Mouse (Mus musculus) neural tube, embryonic 13.5 days (tissue): ENCODE data around the gene Cds2. TPM values are rescaled to one million over a fixed set of nuclear protein-coding genes. Genes with fewer than 3 reads are reported as not detected.
"Not testable (repeated sequence)": the region's sequence is repeated elsewhere in the genome, so short reads cannot be mapped to it uniquely, and the experiment has no call there.

Experiments
- ATAC-seq: fragments of 200-750 bp; cut with Nextera tagmentation; 2 replicates; pipeline ENCODE4 v1.8.0; 2017; ENCODE audit warnings: low read depth, mild to moderate bottlenecking, moderate TSS enrichment, moderate library complexity
- H3K27ac ChIP-seq: fragments of 300-500 bp; sonication (generic); replicated peaks from 2 replicates; pipeline ENCODE4 v1.5.1; 2015; ENCODE audit warnings: moderate library complexity, mild to moderate bottlenecking, inconsistent platforms
- H3K27me3 ChIP-seq: fragments of 300-500 bp; sonication (generic); 2 replicates; pipeline ENCODE4 v1.6.1; 2015; ENCODE audit warnings: mild to moderate bottlenecking, inconsistent platforms
- H3K36me3 ChIP-seq: fragments of 300-500 bp; sonication (generic); 2 replicates; pipeline ENCODE4 v1.6.1; 2015; ENCODE audit warnings: mild to moderate bottlenecking, inconsistent platforms
- H3K4me1 ChIP-seq: fragments of 300-500 bp; sonication (generic); replicated peaks from 2 replicates; pipeline ENCODE4 v1.6.1; 2015; ENCODE audit warnings: inconsistent platforms
- H3K4me2 ChIP-seq: fragments of 300-500 bp; sonication (generic); 2 replicates; pipeline ENCODE4 v1.6.1; 2015; ENCODE audit warnings: inconsistent platforms, mild to moderate bottlenecking, moderate library complexity
- H3K4me3 ChIP-seq: fragments of 300-500 bp; sonication (generic); 2 replicates; pipeline ENCODE4 v1.5.1; 2015; ENCODE audit warnings: mild to moderate bottlenecking, inconsistent platforms
- H3K9ac ChIP-seq: fragments of 300-500 bp; sonication (generic); 2 replicates; pipeline ENCODE4 v1.6.1; 2015; ENCODE audit warnings: moderate library complexity, mild to moderate bottlenecking, inconsistent platforms
- H3K9me3 ChIP-seq: fragments of 300-500 bp; sonication (generic); 2 replicates; pipeline ENCODE4 v1.6.1; 2016; ENCODE audit warnings: inconsistent platforms
- WGBS: fragments of 180-500 bp; shearing (Covaris S2); methylation state at CpG from one replicate; pipeline ENCODE4 v1.1.7; 2015; 5-methylcytosine and 5-hydroxymethylcytosine counted together
- polyA plus RNA-seq: library from polyadenylated mRNA; unstranded; fragments of >200 nt; fragmentation: Nextera tagmentation; extraction: Ambion mirVana; gene quantifications from 2 replicates; pipeline ENCODE4 v1.2.1, GENCODE M21; 2015

Gene Cds2
- polyA plus RNA-seq, 1 experiment from 2014 or later: 49.6 TPM

GRCm38 (mm10) chr2:132284492-132285139, 21.7 kb downstream of the Cds2 start:
- no peak for ATAC-seq
- Histone ChIP-seq H3K4me2 (no peak overlapping the region), H3K27me3 (no peaks in the 10 kb centered on the region), H3K9me3 (0 out of 2 replicates have a peak, but pooled peaks cover 3% of the 10 kb centered on the region), H3K9ac (no peak overlapping the region), H3K36me3 (peaks cover 6% of the 10 kb centered on the region; the same call in 1 of the 2 replicates), H3K4me1 (peaks cover 41% of the 10 kb centered on the region), H3K4me3 (no peak overlapping the region), H3K27ac (peak overlapping the region; percentile 65; the same call in 1 of the 2 replicates)
- WGBS: 89% methylated on average over 12 of the region's 12 CpGs

GRCm38 (mm10) chr2:132285722-132286121, 22.8 kb downstream of the Cds2 start:
- peaks cover 37% of the 10 kb centered on the region for H3K4me1 ChIP-seq
- WGBS: 96% methylated on average over 5 of the region's 5 CpGs
- H3K36me3 ChIP-seq, H3K27ac ChIP-seq, H3K9ac ChIP-seq, H3K4me3 ChIP-seq, H3K27me3 ChIP-seq, ATAC-seq, H3K4me2 ChIP-seq, H3K9me3 ChIP-seq: not testable (repeated sequence)

- Histone ChIP-seq H3K9me3 (0 out of 2 replicates have a peak, but pooled peaks cover 3% of the 10 kb centered on the region), H3K9ac (no peak overlapping the region), H3K4me1 (peaks cover 42% of the 10 kb centered on the region), H3K36me3 (no peaks in the 10 kb centered on the region), H3K27me3 (no peaks in the 10 kb centered on the region), H3K4me2 (no peak overlapping the region), H3K4me3 (no peak overlapping the region), H3K27ac (no peak overlapping the region)
- ATAC-seq: no peak
- 88% methylated on average over 9 of the region's 9 CpGs for WGBS
Observed at GRCm38 (mm10) chr2:132286376-132287076, 23.6 kb downstream of the Cds2 start.

GRCm38 (mm10) chr2:132289213-132289612, 26.3 kb downstream of the Cds2 start:
- not testable (repeated sequence) for H3K27me3 ChIP-seq, H3K27ac ChIP-seq, H3K4me3 ChIP-seq, H3K9me3 ChIP-seq, ATAC-seq, H3K9ac ChIP-seq, H3K4me2 ChIP-seq, H3K36me3 ChIP-seq
- peaks cover 33% of the 10 kb centered on the region for H3K4me1 ChIP-seq
- WGBS: 86% methylated on average over 5 of the region's 7 CpGs

- Histone ChIP-seq H3K4me2 (no peak overlapping the region), H3K9me3 (0 out of 2 replicates have a peak, but pooled peaks cover 3% of the 10 kb centered on the region), H3K27ac (0 out of 2 replicates have a peak overlapping the region, but pooled peaks have one; percentile 18), H3K4me3 (no peak overlapping the region), H3K9ac (no peak overlapping the region), H3K27me3 (no peaks in the 10 kb centered on the region), H3K4me1 (peaks cover 26% of the 10 kb centered on the region), H3K36me3 (peaks cover 26% of the 10 kb centered on the region)
- 81% methylated on average over 6 of the region's 6 CpGs for WGBS
- ATAC-seq: no peak
Observed at GRCm38 (mm10) chr2:132290808-132291207, 27.9 kb downstream of the Cds2 start.

- H3K9me3 ChIP-seq: 0 out of 2 replicates have a peak, but pooled peaks cover 3% of the 10 kb centered on the region
- H3K4me1 ChIP-seq: peaks cover 26% of the 10 kb centered on the region
- no peak overlapping the region for H3K4me3 ChIP-seq
- H3K36me3 ChIP-seq: peaks cover 30% of the 10 kb centered on the region
- no peak overlapping the region for H3K4me2 ChIP-seq
- H3K9ac ChIP-seq: no peak overlapping the region
- 80% methylated on average over 3 of the region's 3 CpGs for WGBS
- no peaks in the 10 kb centered on the region for H3K27me3 ChIP-seq
- 0 out of 2 replicates have a peak overlapping the region, but pooled peaks have one; percentile 18 for H3K27ac ChIP-seq
- no peak for ATAC-seq
Observed at GRCm38 (mm10) chr2:132291265-132291664, 28.3 kb downstream of the Cds2 start.

- no peak overlapping the region for H3K4me3 ChIP-seq
- no peak overlapping the region for H3K9ac ChIP-seq
- 0 out of 2 replicates have a peak, but pooled peaks cover 3% of the 10 kb centered on the region for H3K9me3 ChIP-seq
- peak; percentile 38; the same call in 1 of the 2 replicates for ATAC-seq
- WGBS: 32% methylated on average over 4 of the region's 4 CpGs
- peaks cover 38% of the 10 kb centered on the region for H3K36me3 ChIP-seq
- H3K4me2 ChIP-seq: no peak overlapping the region
- H3K27me3 ChIP-seq: no peaks in the 10 kb centered on the region
- peaks cover 26% of the 10 kb centered on the region for H3K4me1 ChIP-seq
- no peak overlapping the region for H3K27ac ChIP-seq
Observed at GRCm38 (mm10) chr2:132292083-132292482, 29.1 kb downstream of the Cds2 start.

- no peaks in the 10 kb centered on the region for H3K9me3 ChIP-seq
- WGBS: 95% methylated on average over 10 of the region's 10 CpGs
- no peaks in the 10 kb centered on the region for H3K27me3 ChIP-seq
- ATAC-seq: no peak
- peaks cover 26% of the 10 kb centered on the region for H3K4me1 ChIP-seq
- no peak overlapping the region for H3K27ac ChIP-seq
- H3K9ac ChIP-seq: no peak overlapping the region
- no peak overlapping the region for H3K4me3 ChIP-seq
- H3K4me2 ChIP-seq: no peak overlapping the region
- H3K36me3 ChIP-seq: peaks cover 55% of the 10 kb centered on the region
Observed at GRCm38 (mm10) chr2:132293694-132294450, 30.9 kb downstream of the Cds2 start.

GRCm38 (mm10) chr2:132298250-132298649, 35.3 kb downstream of the Cds2 start:
- H3K9ac ChIP-seq: no peak overlapping the region
- H3K4me2 ChIP-seq: no peak overlapping the region
- WGBS: 94% methylated on average over 4 of the region's 4 CpGs
- H3K27ac ChIP-seq: no peak overlapping the region
- H3K4me3 ChIP-seq: no peak overlapping the region
- H3K4me1 ChIP-seq: peaks cover under 1% of the 10 kb centered on the region; the same call in 1 of the 2 replicates
- peaks cover 87% of the 10 kb centered on the region for H3K36me3 ChIP-seq
- H3K9me3 ChIP-seq: no peaks in the 10 kb centered on the region
- no peaks in the 10 kb centered on the region for H3K27me3 ChIP-seq
- no peak for ATAC-seq

GRCm38 (mm10) chr2:132301436-132301835, 38.5 kb downstream of the Cds2 start:
- WGBS: 93% methylated on average over 4 of the region's 4 CpGs
- H3K9me3 ChIP-seq: no peaks in the 10 kb centered on the region
- H3K27me3 ChIP-seq: no peaks in the 10 kb centered on the region
- no peaks in the 10 kb centered on the region for H3K4me1 ChIP-seq
- H3K4me2 ChIP-seq: no peak overlapping the region
- no peak overlapping the region for H3K4me3 ChIP-seq
- no peak overlapping the region for H3K27ac ChIP-seq
- ATAC-seq: no peak
- no peak overlapping the region for H3K9ac ChIP-seq
- peaks cover 86% of the 10 kb centered on the region for H3K36me3 ChIP-seq

GRCm38 (mm10) chr2:132305165-132305564, 42.2 kb downstream of the Cds2 start:
- no peaks in the 10 kb centered on the region for H3K9me3 ChIP-seq
- H3K4me1 ChIP-seq: no peaks in the 10 kb centered on the region
- H3K27me3 ChIP-seq: no peaks in the 10 kb centered on the region
- no peak for ATAC-seq
- H3K4me3 ChIP-seq: no peak overlapping the region
- H3K4me2 ChIP-seq: no peak overlapping the region
- H3K36me3 ChIP-seq: peaks cover 89% of the 10 kb centered on the region
- H3K27ac ChIP-seq: no peak overlapping the region
- no peak overlapping the region for H3K9ac ChIP-seq
- WGBS: 95% methylated on average over 7 of the region's 7 CpGs

GRCm38 (mm10) chr2:132305988-132306387, 43.0 kb downstream of the Cds2 start:
- no peaks in the 10 kb centered on the region for H3K27me3 ChIP-seq
- no peak overlapping the region for H3K27ac ChIP-seq
- peaks cover 95% of the 10 kb centered on the region for H3K36me3 ChIP-seq
- H3K4me1 ChIP-seq: no peaks in the 10 kb centered on the region
- H3K4me2 ChIP-seq: no peak overlapping the region
- 67% methylated on average over 4 of the region's 4 CpGs for WGBS
- H3K9ac ChIP-seq: no peak overlapping the region
- no peaks in the 10 kb centered on the region for H3K9me3 ChIP-seq
- no peak for ATAC-seq
- H3K4me3 ChIP-seq: no peak overlapping the region
